23 mouse cellular contexts compared by ENCODE assay signal in genomic region chr2:28470591-28470990, GRCm38 (mm10). TPM values are rescaled to one million over a fixed set of nuclear protein-coding genes. Genes with fewer than 3 reads are reported as not detected.
"Had no signal": no experiment of that assay in that cellular context is flagged by ENCODE, and none has a peak within 500 bp of the region (broad histone marks: within the 10 kb centered on the region; RNA-seq: fewer than 3 reads in every experiment).

No protein-coding gene starts in this region.

- H3K9me3 ChIP-seq: hindbrain, embryonic 12.5 days; limb, embryonic 10.5 days; liver, embryonic 13.5 days had no signal

- H3K27me3 ChIP-seq: intestine, embryonic 15.5 days had no signal

- H3K4me3 ChIP-seq: heart, adult 2 months; heart, embryonic 12.5 days; hindbrain, embryonic 10.5 days; hindbrain, embryonic 12.5 days; intestine, embryonic 15.5 days; kidney, embryonic 15.5 days; layer of hippocampus, adult 2 months; left cerebral cortex, adult 2 months; limb, embryonic 10.5 days; limb, embryonic 12.5 days; liver, embryonic 13.5 days had no signal

- DNase-seq: gastrocnemius, postnatal 10 days; gastrocnemius, postnatal 25 days; heart, postnatal 10 days; heart, postnatal 4 days; kidney, adult 2 months; kidney, adult 9 months; kidney, postnatal 25 days; kidney, postnatal 4 days; liver; liver, embryonic 13.5 days had no signal

RNA-seq across cellular contexts. Expression of gene 1700007K13Rik, which starts 4.5 kb away (rescaled TPM):
- total RNA-seq: gastrocnemius, adult 18-20 months; gastrocnemius, postnatal 25 days; granulocyte monocyte progenitor cell, adult 5-6 weeks; heart, adult 2 months; heart, postnatal 25 days; heart, postnatal 4 days had no signal

RNA-seq across cellular contexts. Expression of gene Gbgt1, which starts 26.1 kb away (rescaled TPM):
- total RNA-seq: granulocyte monocyte progenitor cell, adult 5-6 weeks had no signal

RNA-seq across cellular contexts. Expression of gene Gm10134, which starts 35.3 kb away (rescaled TPM):
- total RNA-seq: granulocyte monocyte progenitor cell, adult 5-6 weeks had no signal
